Mouse (Mus musculus) liver, adult 2 months (tissue): ENCODE data around the gene Prim2. TPM values are rescaled to one million over a fixed set of nuclear protein-coding genes. Genes with fewer than 3 reads are reported as not detected.
"Not testable (repeated sequence)": the region's sequence is repeated elsewhere in the genome, so short reads cannot be mapped to it uniquely, and the experiment has no call there.

Source experiments
- DNase-seq: peaks from one replicate; pipeline ENCODE4 v3.0.0-alpha.2; 2011; ENCODE audit warnings: low read depth, low spot score; ENCODE audit errors: extremely low read depth
- H3K27ac ChIP-seq: fragments of 200-500 bp; replicated peaks from 2 replicates; pipeline ENCODE4 v1.5.1; 2012; ENCODE audit warnings: low read depth, mild to moderate bottlenecking, control low read depth, inconsistent platforms, low read length; ENCODE audit not compliant: insufficient read depth
- H3K27me3 ChIP-seq: fragments of 200-500 bp; 2 replicates; pipeline ENCODE4 v1.6.1; 2012; ENCODE audit warnings: mild to moderate bottlenecking, moderate library complexity, low read length, inconsistent platforms; ENCODE audit not compliant: control insufficient read depth, insufficient read depth
- H3K36me3 ChIP-seq: fragments of 200-500 bp; 2 replicates; pipeline ENCODE4 v1.6.1; 2012; ENCODE audit warnings: low read length, inconsistent platforms; ENCODE audit not compliant: control insufficient read depth, insufficient read depth
- H3K4me1 ChIP-seq: fragments of 200-500 bp; 2 replicates; pipeline ENCODE4 v1.6.1; 2011; ENCODE audit warnings: low read length; ENCODE audit not compliant: control insufficient read depth, insufficient read depth
- H3K4me3 ChIP-seq: fragments of 200-500 bp; 2 replicates; pipeline ENCODE4 v1.5.1; 2011; ENCODE audit warnings: low read depth, mild to moderate bottlenecking, control low read depth, low read length, moderate library complexity; ENCODE audit not compliant: insufficient read depth
- H3K79me2 ChIP-seq: fragments of 200-500 bp; 2 replicates; pipeline ENCODE4 v1.6.1; 2012; ENCODE audit warnings: inconsistent platforms, mild to moderate bottlenecking, low read length, moderate library complexity; ENCODE audit not compliant: control insufficient read depth, insufficient read depth
- H3K9ac ChIP-seq: fragments of 200-500 bp; 2 replicates; pipeline ENCODE4 v1.6.1; 2012; ENCODE audit warnings: low read depth, mild to moderate bottlenecking, control low read depth, inconsistent platforms, low read length
- CTCF ChIP-seq: fragments of 200-500 bp; IDR thresholded peaks from 2 replicates; pipeline ENCODE4 v1.5.1; 2011; ENCODE audit warnings: low read depth, low read length, control low read depth
- POLR2A ChIP-seq: fragments of 200-500 bp; IDR thresholded peaks from 2 replicates; pipeline ENCODE4 v1.6.1; 2011; ENCODE audit warnings: low read length, control low read depth; ENCODE audit not compliant: insufficient read depth; ENCODE audit errors: extremely low read depth
- WGBS: fragments of 180-500 bp; shearing (Covaris S2); methylation state at CpG from one replicate; pipeline ENCODE4 v1.1.7; 2018; 5-methylcytosine and 5-hydroxymethylcytosine counted together
- polyA plus RNA-seq: library from polyadenylated mRNA; depleted of rRNA; stranded (reverse); fragments of >200 nt; gene quantifications from 2 replicates; pipeline ENCODE4 v1.2.3, GENCODE M21; 2012
- total RNA-seq: library from RNA; depleted of rRNA; stranded (reverse); fragments of >200 nt; gene quantifications from 2 replicates; pipeline ENCODE4 v1.2.3, GENCODE M21; 2014

Gene Prim2
- total and polyA plus RNA-seq, 2 experiments, result 1.2 to 5.1 TPM

DNA sequence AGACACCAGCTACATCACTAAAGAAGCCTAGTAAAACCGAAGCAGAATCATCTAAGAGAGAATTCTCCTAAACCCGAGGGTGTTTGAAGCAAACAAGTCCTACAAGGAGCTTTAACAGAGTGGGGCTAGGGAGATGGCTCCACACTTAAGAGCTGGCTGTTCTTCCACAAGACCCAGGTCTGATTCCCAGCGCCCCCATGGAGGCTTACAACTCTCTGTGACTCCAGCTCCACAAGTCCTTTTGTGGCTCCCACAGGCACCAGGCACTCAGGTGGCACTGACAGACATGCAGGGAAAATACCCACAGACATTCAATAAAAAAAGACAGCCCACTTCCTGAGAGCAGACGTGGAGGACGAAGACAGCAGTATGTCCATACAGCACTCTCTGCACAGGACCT lies 29.5 kb downstream of the Prim2 start:
- no peaks in the 10 kb centered on the region for H3K27me3 ChIP-seq
- H3K4me1 ChIP-seq, result no peaks in the 10 kb centered on the region
- H3K79me2 ChIP-seq, result no peaks in the 10 kb centered on the region
- H3K27ac ChIP-seq, result no peak overlapping the region
- no peak for DNase-seq
- no peak overlapping the region for H3K4me3 ChIP-seq
- H3K36me3 ChIP-seq, result peaks cover 1% of the 10 kb centered on the region; the same call in 1 of the 2 replicates
- 97% methylated on average over 5 of the region's 5 CpGs for WGBS
- no peak overlapping the region for H3K9ac ChIP-seq
- TF ChIP-seq POLR2A (no peak), CTCF (no peak)

DNA sequence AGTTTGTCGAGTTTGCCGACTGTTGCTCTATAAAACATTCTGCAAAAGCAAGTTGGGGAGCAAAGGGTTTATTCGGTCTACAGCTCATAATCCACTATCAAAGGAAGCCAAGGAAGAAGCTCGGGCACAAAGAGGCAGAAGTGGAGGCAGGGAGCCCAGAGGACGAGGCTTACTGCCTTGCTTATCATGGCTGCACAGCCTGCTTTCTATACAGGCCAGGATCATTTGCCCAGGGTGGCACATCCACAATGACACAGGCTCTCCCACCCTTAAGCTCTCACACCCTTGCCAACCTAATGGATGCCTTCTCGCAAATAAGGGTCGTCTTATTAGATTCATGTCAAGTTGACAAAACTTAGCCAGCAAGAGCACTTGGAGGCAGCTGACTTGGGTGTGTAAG lies 30.4 kb downstream of the Prim2 start:
- no peak for DNase-seq
- H3K4me1 ChIP-seq, result no peaks in the 10 kb centered on the region
- no peak overlapping the region for H3K9ac ChIP-seq
- H3K79me2 ChIP-seq, result no peaks in the 10 kb centered on the region
- peaks cover 1% of the 10 kb centered on the region; the same call in 1 of the 2 replicates for H3K36me3 ChIP-seq
- no peaks in the 10 kb centered on the region for H3K27me3 ChIP-seq
- no peak for TF ChIP-seq POLR2A
- no peak for TF ChIP-seq CTCF
- WGBS, result 92% methylated on average over 7 of the region's 7 CpGs
- no peak overlapping the region for H3K4me3 ChIP-seq
- no peak overlapping the region for H3K27ac ChIP-seq

DNA sequence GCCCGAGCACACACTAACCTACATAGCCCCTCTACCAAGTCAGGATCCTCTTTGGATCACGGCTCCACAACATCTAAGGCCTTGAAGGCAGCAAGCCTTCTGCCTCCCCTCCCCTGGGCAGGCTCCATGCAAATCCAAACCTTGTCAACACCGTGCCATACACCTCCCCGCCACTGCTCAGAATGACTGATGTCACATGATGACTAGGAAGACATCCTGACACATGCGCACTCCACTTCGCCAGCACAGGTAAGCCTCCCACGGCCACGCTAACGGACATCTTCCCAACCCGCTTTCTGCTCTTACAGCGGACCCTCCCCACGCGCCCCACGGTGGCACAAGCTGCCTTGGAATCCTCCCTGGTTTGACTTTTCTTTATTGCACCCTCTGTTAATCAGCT lies 31.8 kb downstream of the Prim2 start:
- Histone ChIP-seq H3K79me2 (no peaks in the 10 kb centered on the region), H3K4me3 (no peak overlapping the region), H3K4me1 (no peaks in the 10 kb centered on the region), H3K36me3 (peaks cover 1% of the 10 kb centered on the region; the same call in 1 of the 2 replicates), H3K27ac (no peak overlapping the region), H3K27me3 (no peaks in the 10 kb centered on the region), H3K9ac (no peak overlapping the region)
- no peak for DNase-seq
- TF ChIP-seq CTCF, result no peak
- TF ChIP-seq POLR2A, result no peak
- 97% methylated on average over 14 of the region's 14 CpGs for WGBS

DNA sequence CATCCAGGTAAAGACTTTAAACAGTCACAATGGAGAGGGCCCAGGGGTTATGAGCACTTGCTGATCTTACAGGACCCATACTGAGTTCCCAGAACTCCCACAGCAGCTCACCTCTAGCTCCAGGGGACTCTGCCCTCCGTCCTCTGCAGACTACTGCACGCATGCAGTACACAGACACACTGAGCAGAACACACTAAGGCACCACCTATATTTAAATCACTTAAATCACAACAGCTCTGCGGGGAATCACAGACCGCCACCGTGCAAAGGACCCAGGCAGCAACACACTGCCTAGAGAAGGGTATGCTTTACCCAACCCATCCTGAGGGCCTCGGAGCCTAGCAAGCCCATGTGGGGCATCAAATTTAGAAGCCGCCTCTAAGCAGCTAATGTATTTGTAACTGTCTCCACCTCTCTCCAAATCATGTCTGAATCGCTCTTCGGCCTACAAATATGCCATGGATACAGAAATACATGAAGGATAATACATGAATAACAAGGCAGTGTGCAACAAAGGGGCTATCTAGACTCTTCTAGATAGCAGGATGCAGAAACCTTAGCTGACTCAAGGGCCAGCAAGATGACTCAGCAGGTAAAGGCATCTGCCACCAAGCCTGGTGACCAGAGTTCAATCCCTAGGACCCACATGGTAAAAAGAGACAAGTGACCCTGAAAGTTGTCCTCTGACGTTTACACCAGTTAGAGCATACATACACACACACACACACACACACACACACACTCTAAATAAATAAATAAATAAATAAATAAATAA lies 33.0 kb downstream of the Prim2 start:
- H3K9ac ChIP-seq, result no peak overlapping the region
- no peaks in the 10 kb centered on the region for H3K27me3 ChIP-seq
- TF ChIP-seq POLR2A (no peak), CTCF (no peak)
- no peaks in the 10 kb centered on the region for H3K79me2 ChIP-seq
- no peak overlapping the region for H3K4me3 ChIP-seq
- no peak overlapping the region for H3K27ac ChIP-seq
- DNase-seq, result no peak
- H3K4me1 ChIP-seq, result no peaks in the 10 kb centered on the region
- H3K36me3 ChIP-seq, result 0 out of 2 replicates have a peak, but pooled peaks cover 1% of the 10 kb centered on the region
- 93% methylated on average over 10 of the region's 10 CpGs for WGBS

DNA sequence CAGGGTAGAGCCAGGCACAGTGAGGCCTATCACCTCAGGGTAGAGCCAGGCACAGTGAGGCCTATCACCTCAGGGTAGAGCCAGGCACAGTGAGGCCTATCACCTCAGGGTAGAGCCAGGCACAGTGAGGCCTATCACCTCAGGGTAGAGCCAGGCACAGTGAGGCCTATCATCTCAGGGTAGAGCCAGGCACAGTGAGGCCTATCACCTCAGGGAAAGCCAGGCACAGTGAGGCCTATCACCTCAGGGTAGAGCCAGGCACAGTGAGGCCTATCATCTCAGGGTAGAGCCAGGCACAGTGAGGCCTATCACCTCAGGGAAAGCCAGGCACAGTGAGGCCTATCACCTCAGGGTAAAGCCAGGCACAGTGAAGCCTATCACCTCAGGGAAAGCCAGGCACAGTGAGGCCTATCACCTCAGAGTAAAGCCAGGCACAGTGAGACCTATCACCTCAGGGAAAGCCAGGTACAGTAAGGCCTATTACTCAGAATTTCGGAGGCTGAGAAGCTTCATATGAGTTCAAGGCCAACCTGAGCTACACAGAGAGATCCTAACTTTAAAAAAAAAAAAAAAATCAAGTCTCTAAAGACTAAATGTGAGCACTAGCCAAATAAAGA lies 38.5 kb downstream of the Prim2 start:
- H3K79me2 ChIP-seq, H3K36me3 ChIP-seq, DNase-seq, H3K4me3 ChIP-seq, H3K4me1 ChIP-seq, H3K9ac ChIP-seq, H3K27ac ChIP-seq, H3K27me3 ChIP-seq: not testable (repeated sequence)
- 92% methylated on average over 1 of the region's 1 CpGs for WGBS

DNA sequence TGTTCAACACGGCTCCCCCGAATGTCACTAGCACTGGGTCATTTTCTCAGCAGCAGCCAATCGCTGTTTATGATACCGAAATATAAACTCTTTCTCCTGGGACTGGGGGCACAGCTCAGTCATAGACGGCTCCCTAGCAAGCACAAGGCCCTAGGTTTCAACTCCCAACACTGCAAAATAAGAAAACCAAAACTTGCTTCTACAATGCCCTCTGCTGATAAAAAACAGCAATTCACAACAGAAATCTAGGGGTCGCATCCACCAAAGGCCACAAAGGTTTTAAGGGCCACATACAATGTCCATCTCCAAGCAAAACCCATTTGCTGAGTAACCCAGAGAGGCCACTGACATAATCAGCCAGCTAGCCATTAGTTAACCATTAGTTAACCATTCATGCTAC lies 41.8 kb downstream of the Prim2 start:
- no peaks in the 10 kb centered on the region for H3K79me2 ChIP-seq
- TF ChIP-seq POLR2A (no peak), CTCF (no peak)
- H3K4me1 ChIP-seq, result no peaks in the 10 kb centered on the region
- H3K27me3 ChIP-seq, result no peaks in the 10 kb centered on the region
- no peak overlapping the region for H3K27ac ChIP-seq
- H3K36me3 ChIP-seq, result peaks cover 2% of the 10 kb centered on the region; the same call in 1 of the 2 replicates
- DNase-seq, result no peak
- H3K9ac ChIP-seq, result no peak overlapping the region
- no peak overlapping the region for H3K4me3 ChIP-seq
- 89% methylated on average over 6 of the region's 6 CpGs for WGBS
